Mouse (Mus musculus) splenic B cell, adult 2 months (primary cell): ENCODE data around the gene Comtd1.

Experiments used
- DNase-seq: peaks from one replicate; pipeline ENCODE4 v3.0.0-alpha.2; 2011; ENCODE audit warnings: low read depth, low spot score
- H3K27me3 ChIP-seq: 2 replicates; pipeline ENCODE4 v1.6.1; 2012; ENCODE audit warnings: mild to moderate bottlenecking, low read length, moderate library complexity, mixed read lengths; ENCODE audit not compliant: control insufficient read depth, poor library complexity, insufficient read depth, severe bottlenecking
- H3K36me3 ChIP-seq: 2 replicates; pipeline ENCODE4 v1.6.1; 2012; ENCODE audit warnings: mild to moderate bottlenecking, low read length, moderate library complexity, mixed read lengths; ENCODE audit not compliant: control insufficient read depth, poor library complexity, insufficient read depth, severe bottlenecking

Comtd1 gene

DNA sequence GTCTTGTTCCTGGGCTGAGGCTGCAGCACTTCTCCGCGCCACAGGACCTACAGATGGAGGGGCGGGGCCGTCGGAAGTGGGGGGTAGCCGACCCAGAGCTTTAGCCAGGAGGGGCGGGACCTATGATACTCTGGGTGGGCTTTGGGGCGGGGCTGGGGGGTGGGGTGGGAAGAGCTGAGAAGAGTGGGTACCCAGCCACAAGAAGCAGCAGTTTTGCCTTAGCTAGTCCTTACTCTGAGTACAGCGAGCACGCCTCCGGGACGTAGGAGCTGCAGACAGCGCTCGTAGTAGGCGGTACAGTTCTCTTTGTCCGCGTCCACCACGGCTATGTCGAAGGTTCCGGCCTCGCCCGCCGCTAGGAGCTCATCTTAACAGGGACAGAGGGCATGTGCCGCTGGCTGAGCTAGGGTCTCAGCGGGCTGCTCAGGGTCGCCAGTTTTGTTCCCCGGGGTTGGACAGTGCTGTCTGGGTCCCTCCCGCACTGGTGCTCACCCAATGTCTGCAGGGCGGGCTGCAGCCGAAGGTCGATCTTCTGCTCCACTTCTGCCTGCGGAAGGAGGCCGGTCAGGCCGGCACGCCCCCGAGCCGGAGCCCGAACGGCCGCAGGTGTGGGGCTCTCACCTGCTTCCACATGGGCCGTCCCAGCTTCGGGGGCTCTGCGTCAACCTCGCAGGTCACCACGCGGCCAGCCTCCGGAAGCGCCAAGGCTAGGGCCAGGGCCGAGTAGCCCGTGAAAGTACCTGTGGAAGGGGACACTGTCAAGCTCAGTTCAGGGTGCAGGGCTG is 1.2 kb downstream of the Comtd1 start:
- H3K27me3 ChIP-seq: no peaks in the 10 kb centered on the region
- peaks cover 7% of the 10 kb centered on the region for H3K36me3 ChIP-seq
- peak; percentile 46 for DNase-seq

DNA sequence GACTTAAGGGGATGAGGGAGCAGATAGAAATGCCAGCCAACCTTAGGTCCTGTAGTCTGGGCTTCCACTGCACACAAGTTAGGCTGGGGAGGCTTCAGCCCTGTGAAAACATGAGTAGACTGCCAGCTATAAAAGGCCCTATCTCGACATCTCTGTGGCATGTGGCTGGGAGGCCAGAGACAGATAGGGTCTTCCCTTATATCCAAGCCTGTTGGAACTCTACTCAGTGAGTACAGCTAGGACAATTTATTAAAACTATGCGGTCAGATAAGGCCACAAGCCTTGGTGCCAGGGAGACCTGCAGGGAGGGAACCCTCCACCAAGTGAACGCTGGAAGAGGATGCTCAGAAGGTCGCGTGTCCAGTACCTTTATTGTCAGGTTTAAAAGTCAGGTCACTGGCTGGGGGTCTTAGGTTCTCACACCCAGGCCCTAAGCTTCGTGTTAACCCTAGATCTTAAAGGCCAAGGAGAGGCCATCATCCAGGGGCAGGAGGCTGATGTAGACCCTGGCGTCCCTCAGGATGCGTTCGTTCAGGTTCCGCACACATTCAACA is 1.9 kb downstream of the Comtd1 start:
- Histone ChIP-seq H3K36me3 (peaks cover 7% of the 10 kb centered on the region), H3K27me3 (no peaks in the 10 kb centered on the region)
- no peak for DNase-seq

DNA sequence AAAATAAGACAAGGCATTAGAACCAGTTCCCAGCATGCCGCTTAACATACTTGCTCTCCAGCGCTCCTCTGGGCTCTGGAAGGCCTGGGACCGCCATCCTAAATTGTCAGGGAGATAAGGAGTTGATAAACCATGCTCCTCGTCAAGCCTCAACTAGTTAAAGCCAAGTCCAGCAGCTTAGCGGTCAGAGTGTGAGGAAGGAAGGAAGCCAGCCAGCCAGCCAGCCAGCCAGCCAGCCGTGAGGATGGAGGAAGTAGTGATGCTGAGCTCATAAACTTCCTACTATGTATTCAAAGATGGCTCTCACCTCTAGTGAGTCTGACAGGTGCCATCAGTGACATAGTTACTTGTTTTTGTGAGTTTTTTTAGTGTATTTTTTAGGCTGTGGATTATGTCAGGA is 5.5 kb downstream of the Comtd1 start:
- peak; percentile 38 for DNase-seq
- H3K36me3 ChIP-seq: peaks cover 16% of the 10 kb centered on the region
- no peaks in the 10 kb centered on the region for H3K27me3 ChIP-seq

DNA sequence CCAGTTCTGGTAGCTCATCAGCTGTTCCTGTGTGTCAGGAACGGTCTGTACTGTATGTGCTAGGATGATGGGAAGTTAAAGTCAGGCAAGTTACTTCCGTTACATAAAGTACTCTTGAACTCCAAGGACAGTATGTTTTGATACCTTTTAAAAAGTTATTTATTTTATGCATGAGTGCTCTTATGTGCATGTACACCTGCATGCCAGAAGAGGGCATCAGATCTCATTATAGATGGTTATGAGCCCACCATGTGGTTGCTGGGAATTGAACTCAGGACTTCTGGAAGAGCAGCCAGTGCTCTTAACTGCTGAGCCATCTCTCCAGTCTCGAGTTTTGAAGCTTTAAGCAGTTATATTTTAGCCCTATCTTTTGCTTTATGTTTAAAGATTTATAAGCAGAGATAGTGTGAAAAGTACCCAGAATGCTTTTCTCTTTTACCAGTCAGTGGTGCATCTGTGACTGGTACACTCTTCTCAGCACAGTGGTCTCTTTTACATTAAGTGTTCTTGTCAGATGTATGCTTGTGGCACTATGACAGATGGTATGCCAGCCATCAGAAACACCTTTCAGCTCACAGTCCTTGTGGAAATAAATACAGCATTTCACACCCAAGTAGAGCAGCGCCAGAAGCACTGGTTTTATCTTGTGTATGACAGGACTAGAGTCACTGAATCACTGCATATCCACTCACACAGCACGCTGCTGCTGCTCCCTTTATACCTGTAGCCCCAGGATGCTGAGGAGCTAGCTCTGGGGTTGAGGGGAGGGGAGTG is 6.8 kb downstream of the Comtd1 start:
- DNase-seq: no peak
- Histone ChIP-seq H3K27me3 (no peaks in the 10 kb centered on the region), H3K36me3 (peaks cover 16% of the 10 kb centered on the region)

DNA sequence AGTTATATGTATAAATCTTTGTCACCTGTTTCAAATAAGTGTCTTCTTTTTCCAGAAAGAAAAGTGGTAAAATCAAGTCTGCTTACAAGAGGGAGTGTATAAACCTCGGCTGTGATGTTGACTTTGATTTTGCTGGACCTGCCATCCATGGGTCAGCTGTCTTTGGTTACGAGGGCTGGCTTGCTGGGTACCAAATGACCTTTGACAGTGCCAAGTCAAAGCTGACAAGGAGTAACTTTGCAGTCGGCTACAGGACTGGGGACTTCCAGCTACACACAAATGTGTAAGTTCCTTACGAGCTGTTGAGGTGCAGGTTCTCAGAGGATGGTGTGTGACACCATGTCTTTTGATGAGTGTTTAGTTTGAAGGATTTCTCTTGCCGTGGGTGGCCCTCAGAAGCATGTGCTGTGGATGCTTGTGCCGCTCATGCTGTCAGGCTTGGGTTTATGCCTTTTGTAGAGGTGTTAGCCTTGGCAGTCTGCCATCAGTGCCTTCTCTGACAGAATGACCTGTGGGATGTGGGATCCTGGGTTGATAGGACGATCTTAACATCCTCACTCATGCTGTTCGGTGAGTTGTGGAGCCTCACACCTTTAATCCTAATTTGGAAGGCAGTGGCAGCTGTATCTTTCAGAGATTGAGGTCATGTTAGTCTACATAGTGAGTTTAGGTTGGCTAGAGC is 10.3 kb downstream of the Comtd1 start:
- Histone ChIP-seq H3K27me3 (no peaks in the 10 kb centered on the region), H3K36me3 (peaks cover 23% of the 10 kb centered on the region; the same call in 1 of the 2 replicates)
- DNase-seq: no peak

DNA sequence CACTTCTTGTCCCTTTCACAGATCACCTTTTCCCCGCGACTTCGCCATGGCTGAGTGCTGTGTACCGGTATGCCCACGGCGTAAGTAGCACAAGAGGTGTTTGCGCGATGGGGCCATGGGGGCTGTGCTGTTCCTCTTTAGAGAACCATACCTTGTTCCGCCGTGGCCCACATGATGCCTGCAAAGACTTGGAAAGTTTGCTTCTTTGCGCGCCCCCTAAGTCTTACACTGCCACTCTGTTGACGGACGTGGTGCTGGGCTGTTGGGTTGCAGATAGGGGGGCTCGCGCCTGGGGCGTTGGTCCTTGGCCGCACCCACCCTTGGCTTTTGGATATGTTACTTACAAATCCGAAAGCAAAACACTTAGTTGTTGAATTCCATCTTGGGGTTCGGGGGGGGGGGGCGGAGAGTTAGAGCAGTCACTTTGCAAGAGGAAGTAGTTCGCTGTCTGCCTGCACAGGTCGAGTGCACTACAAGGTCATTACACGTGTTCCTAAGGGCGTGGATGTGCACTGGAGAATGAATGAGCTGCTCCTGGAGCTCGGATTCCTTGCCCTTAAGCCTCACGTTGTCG is 16.9 kb downstream of the Comtd1 start:
- DNase-seq: peak; percentile 73

DNA sequence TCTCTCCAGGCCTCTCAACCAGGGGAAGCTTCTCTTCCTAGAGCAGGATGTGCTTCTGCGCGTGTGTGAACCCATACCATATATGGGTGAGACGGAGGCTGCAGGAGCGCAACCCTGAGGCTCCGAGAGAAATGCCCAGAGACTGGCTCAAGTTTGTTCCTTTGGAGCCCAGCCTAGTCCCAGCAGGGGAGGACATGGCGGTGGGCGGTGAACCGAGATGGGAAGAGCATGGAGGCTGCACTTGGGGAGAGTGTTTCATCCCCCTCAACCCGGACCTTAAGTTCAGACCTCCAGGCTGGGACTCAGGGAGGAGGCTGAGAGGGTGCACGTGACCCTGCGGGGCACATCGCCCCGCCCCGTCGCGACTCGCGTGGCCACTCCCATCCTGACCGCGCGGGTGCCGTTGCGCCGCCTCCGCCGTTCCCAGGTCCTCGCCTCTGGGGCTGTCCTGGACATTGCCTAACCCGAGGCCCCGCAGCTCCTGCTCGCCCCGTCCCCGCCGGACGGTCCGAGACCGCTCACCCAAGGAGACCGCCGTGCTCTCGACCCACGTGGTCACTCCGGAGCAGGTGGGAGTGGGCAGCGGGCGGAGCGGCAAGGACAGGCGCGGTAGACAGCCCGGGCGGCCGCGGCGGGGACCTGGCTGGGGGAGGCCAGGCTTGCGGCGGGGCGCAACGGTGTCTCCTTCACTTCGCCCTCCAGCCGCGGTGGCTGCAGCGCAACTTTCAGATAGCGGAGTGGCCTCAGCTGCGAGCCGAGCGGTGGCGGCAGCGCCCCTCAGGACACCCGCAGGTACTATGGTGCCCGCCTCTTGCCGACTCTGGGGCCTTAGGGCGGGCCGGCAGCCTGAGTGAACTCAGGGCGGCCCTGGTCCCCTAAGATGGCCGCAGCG is 17.7 kb downstream of the Comtd1 start:
- Histone ChIP-seq H3K36me3 (peaks cover 6% of the 10 kb centered on the region; the same call in 1 of the 2 replicates), H3K27me3 (no peaks in the 10 kb centered on the region)
- DNase-seq: peak; percentile 96

More for the DNA sequence above, 16.9 kb downstream of the Comtd1 start:
- H3K36me3 ChIP-seq: peaks cover 9% of the 10 kb centered on the region; the same call in 1 of the 2 replicates
- H3K27me3 ChIP-seq: no peaks in the 10 kb centered on the region

DNA sequence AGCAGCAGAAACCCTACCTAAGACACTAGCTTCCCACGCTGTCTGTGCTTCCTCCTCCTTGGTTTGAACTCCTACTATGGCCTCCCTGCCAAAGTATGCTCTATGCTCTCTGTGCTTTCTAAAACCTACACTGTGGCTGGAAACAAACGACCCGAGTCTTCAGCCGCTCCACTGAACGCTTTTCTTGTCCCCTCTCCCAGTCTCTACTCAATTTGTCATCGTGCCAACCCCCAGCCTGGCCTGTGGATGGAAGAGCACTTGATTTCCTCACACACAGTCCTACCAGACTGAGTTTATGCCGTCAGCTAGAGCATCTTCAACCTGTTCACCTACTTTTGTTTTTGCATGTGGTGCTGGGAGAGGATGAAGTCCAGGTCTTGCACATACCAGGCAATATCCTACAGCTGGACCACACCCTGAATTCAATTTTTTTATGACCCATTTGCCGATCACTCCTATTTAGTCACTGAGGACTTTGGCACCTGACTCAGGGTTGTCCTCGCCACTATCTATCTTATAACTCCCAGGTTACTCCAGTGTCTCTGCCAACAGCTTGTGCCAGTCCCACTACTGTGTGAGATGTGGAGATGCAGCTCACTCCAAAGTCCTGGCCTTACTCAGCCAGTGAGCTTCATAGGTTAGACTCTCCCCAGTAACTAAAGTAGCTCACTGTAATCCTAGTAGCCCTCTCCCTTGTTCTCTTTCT is 22.8 kb downstream of the Comtd1 start:
- no peaks in the 10 kb centered on the region for H3K36me3 ChIP-seq
- no peak for DNase-seq
- no peaks in the 10 kb centered on the region for H3K27me3 ChIP-seq

DNA sequence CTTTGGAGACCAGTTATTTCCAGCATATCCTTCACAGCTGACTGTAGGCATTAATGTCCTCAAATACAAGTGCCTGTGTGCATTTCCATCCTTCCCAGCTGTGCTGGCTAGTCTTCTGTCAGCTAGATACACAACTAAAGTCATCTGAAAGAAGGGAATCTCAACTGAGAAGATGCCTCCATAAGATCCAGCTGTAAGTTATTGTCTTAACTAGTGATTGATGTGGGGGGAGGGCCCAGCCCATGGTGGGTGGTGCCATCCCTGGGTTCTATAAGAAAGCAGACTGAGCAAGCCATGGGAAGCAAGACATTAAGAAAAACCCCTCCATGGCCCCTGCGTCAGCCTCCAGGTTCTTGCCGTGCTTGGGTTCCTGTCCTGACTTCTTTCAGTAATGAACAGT is 23.8 kb downstream of the Comtd1 start, which contains the start of gene Vdac2:
Gene Vdac2 (plus strand): TSS at position 301 of the 400 bp plus-strand sequence.
- no peak for DNase-seq

DNA sequence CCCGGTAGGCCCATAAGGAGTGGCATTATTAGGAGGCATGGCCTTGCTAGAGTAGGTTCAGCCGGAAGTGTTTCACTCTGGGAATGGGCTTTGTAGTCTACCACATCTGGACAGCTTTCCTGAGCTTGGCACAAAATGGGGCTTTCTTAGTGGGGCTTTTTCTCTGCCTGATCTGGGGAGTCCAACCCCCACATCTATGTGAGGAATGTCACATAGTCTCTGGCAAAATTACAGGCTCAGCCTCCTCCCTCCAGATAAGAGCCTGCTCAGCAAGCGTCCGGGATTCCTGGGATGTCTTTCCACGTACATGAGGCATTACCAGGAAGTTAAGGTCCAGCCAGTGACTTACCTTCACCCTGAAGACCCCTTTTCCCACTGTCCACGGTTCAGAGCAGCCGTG is 24.9 kb downstream of the Comtd1 start:
- no peak for DNase-seq
- Histone ChIP-seq H3K36me3 (no peaks in the 10 kb centered on the region), H3K27me3 (no peaks in the 10 kb centered on the region)

More for the DNA sequence above, 23.8 kb downstream of the Comtd1 start, which contains the start of gene Vdac2:
- Histone ChIP-seq H3K36me3 (no peaks in the 10 kb centered on the region), H3K27me3 (no peaks in the 10 kb centered on the region)

DNA sequence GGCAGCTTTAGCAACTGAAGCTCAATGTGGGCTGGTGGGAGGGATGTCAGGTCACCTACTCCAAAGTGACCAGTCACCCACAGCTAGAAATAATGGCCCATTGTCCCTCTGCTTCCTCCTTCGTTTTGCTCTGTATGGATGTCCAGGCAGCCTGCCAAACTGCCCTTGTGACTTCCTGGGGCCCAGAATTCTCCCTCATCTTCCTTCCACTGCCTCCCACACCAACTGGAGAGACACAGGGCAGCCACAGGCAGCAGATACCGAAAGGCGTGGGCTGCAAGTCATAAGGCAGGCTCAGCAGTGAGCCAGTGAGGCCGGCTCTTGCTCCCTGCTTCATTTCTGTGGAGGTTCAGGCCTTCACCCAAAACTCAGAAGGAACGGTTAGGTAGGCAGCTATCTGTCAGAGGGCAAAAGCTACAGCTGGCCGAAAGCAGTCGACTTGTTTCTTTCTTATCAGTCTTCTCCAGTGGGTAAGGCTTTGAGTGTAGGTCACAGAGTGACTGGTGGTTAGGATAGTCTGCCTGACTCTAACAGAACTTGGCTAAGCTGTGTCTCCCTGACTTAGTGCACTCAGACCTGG is 25.9 kb downstream of the Comtd1 start:
- Histone ChIP-seq H3K27me3 (no peaks in the 10 kb centered on the region), H3K36me3 (no peaks in the 10 kb centered on the region)
- DNase-seq: no peak

DNA sequence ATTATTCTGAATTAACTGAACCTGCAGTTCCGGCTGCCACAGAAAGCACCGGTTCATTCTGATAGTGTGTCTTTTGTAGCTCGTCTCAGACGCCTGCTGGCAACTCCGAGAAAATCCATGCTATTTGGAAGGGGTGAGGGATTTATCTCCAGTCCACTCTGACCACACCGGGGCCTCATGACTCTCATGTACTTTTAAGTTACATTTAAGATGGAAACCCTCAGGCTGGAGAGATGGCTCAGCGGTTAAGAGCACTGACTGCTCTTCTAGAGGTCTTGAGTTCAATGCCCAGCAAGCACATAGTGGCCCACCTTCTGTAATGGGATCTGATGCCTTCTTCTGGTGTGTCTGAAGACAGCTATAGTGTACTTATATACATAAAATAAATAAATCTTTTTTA is 26.5 kb downstream of the Comtd1 start:
- H3K27me3 ChIP-seq: no peaks in the 10 kb centered on the region
- no peak for DNase-seq

More for the DNA sequence above, 26.5 kb downstream of the Comtd1 start:
- no peaks in the 10 kb centered on the region for H3K36me3 ChIP-seq
